18 mouse cellular contexts compared by ENCODE assay signal in the genomic region with DNA sequence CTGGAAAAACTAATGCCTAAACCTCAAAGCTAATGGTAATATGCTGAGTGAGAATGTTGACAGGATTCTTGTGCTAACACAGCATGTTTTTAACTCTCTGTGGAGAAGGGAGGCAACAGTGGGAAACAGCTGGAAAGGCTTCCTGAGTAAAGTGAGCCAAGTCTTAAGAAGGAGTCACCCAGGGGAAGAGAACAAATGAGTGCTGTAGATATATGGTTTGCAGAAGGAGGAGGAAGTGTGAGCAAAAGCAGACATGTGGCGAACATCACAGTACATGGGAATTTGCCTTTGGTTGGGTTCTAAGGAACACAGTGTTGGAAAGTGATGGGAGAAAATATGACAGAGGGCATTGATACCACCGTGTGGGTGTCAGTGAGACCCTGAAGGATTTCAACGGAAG. TPM values are rescaled to one million over a fixed set of nuclear protein-coding genes. Genes with fewer than 3 reads are reported as not detected.
A peak's percentile ranks its signal among the peaks of the same experiment; 100 is the strongest.
DNase-seq lines count a peak whose midpoint lies in the region; ATAC-seq and TF ChIP-seq lines count a peak whose summit lies in the region.
"Had no signal": no experiment of that assay in that cellular context is flagged by ENCODE, and none has a peak within 500 bp of the region (broad histone marks: within the 10 kb centered on the region; RNA-seq: fewer than 3 reads in every experiment).

No protein-coding gene starts in this region.

- DNase-seq in lung, embryonic 14.5 days, result peak; percentile 73
- no peak for DNase-seq in lung, postnatal 14 days
- DNase-seq: adrenal gland, adult 2 months; cerebellum, adult 11-12 months; cerebellum, postnatal 36 days; gastrocnemius, postnatal 25 days; liver, embryonic 13.5 days; right cerebral cortex, adult 18-20 months had no signal

- 54% methylated on average over 3 of the region's 3 CpGs for WGBS in intestine, embryonic 15.5 days
- WGBS in intestine, postnatal 0 days, result 71% methylated on average over 3 of the region's 3 CpGs
- WGBS in lung, embryonic 14.5 days, result 28% methylated on average over 3 of the region's 3 CpGs
- WGBS in heart, embryonic 15.5 days, result 41% methylated on average over 3 of the region's 3 CpGs
- WGBS in stomach, embryonic 15.5 days, result 54% methylated on average over 3 of the region's 3 CpGs

- TF ChIP-seq CTCF in intestine, postnatal 0 days (IDR thresholded peaks at IDR 0.05; ENCODE audit: low read depth), result no peak
- no peak for TF ChIP-seq CTCF in lung, embryonic 14.5 days (IDR thresholded peaks at IDR 0.05; ENCODE audit: low read depth)

- H3K27ac ChIP-seq in intestine, embryonic 15.5 days, result no peak overlapping the region
- no peak overlapping the region for H3K27ac ChIP-seq in intestine, postnatal 0 days (ENCODE audit: low read depth, low read length)
- no peak overlapping the region for H3K27ac ChIP-seq in lung, embryonic 14.5 days (ENCODE audit: low read depth)
- no peak overlapping the region for H3K27ac ChIP-seq in heart, embryonic 15.5 days
- no peak overlapping the region; the same call in 1 of the 2 replicates for H3K27ac ChIP-seq in stomach, embryonic 15.5 days
- H3K27ac ChIP-seq: embryonic facial prominence, embryonic 12.5 days; forebrain, embryonic 10.5 days; hindbrain, embryonic 13.5 days; liver, embryonic 13.5 days; midbrain, embryonic 13.5 days had no signal

- ATAC-seq in intestine, embryonic 15.5 days, result peak; percentile 66; the same call in 1 of the 2 replicates
- ATAC-seq in intestine, postnatal 0 days, result no peak
- peak; percentile 87 for ATAC-seq in lung, embryonic 14.5 days (ENCODE audit: insufficient read depth)
- 0 out of 2 replicates have a peak, but pooled peaks have one; percentile 43 for ATAC-seq in heart, embryonic 15.5 days (replicated peaks; ENCODE audit: insufficient number of reproducible peaks, insufficient read depth, low FRiP score, low read depth)
- peak; percentile 60; the same call in 1 of the 2 replicates for ATAC-seq in stomach, embryonic 15.5 days (ENCODE audit: insufficient read depth, low FRiP score, low read depth)
- no peak for ATAC-seq in granulocyte monocyte progenitor cell, adult 5-6 weeks (replicated peaks; ENCODE audit: poor library complexity, severe bottlenecking)
- ATAC-seq: midbrain, embryonic 13.5 days had no signal

- H3K36me3 ChIP-seq in intestine, embryonic 15.5 days, result no peaks in the 10 kb centered on the region
- no peaks in the 10 kb centered on the region for H3K36me3 ChIP-seq in intestine, postnatal 0 days (ENCODE audit: control insufficient read depth, insufficient read depth)
- H3K36me3 ChIP-seq in lung, embryonic 14.5 days (ENCODE audit: insufficient read depth), result no peaks in the 10 kb centered on the region
- H3K36me3 ChIP-seq in heart, embryonic 15.5 days, result no peaks in the 10 kb centered on the region
- H3K36me3 ChIP-seq in stomach, embryonic 15.5 days, result no peaks in the 10 kb centered on the region
- H3K36me3 ChIP-seq: embryonic facial prominence, embryonic 12.5 days; forebrain, embryonic 10.5 days; hindbrain, embryonic 13.5 days; liver, embryonic 13.5 days; midbrain, embryonic 13.5 days had no signal

- no peaks in the 10 kb centered on the region for H3K4me1 ChIP-seq in intestine, embryonic 15.5 days (replicated peaks)
- H3K4me1 ChIP-seq in intestine, postnatal 0 days (replicated peaks; ENCODE audit: control insufficient read depth, insufficient read depth, low read length), result no peaks in the 10 kb centered on the region
- H3K4me1 ChIP-seq in lung, embryonic 14.5 days (ENCODE audit: insufficient read depth), result no peaks in the 10 kb centered on the region; the same call in 1 of the 2 replicates
- no peaks in the 10 kb centered on the region for H3K4me1 ChIP-seq in heart, embryonic 15.5 days (replicated peaks)
- no peaks in the 10 kb centered on the region for H3K4me1 ChIP-seq in stomach, embryonic 15.5 days
- H3K4me1 ChIP-seq: forebrain, embryonic 10.5 days; hindbrain, embryonic 13.5 days; liver, embryonic 13.5 days; midbrain, embryonic 13.5 days had no signal

- no peaks in the 10 kb centered on the region for H3K27me3 ChIP-seq in intestine, embryonic 15.5 days (replicated peaks)
- no peaks in the 10 kb centered on the region for H3K27me3 ChIP-seq in intestine, postnatal 0 days (replicated peaks; ENCODE audit: control insufficient read depth, insufficient read depth, low read length)
- no peaks in the 10 kb centered on the region for H3K27me3 ChIP-seq in lung, embryonic 14.5 days (ENCODE audit: insufficient read depth, low read length)
- no peaks in the 10 kb centered on the region for H3K27me3 ChIP-seq in heart, embryonic 15.5 days
- H3K27me3 ChIP-seq in stomach, embryonic 15.5 days (replicated peaks), result no peaks in the 10 kb centered on the region
- H3K27me3 ChIP-seq: embryonic facial prominence, embryonic 12.5 days; hindbrain, embryonic 13.5 days; liver, embryonic 13.5 days; midbrain, embryonic 13.5 days had no signal

- H3K9me3 ChIP-seq in intestine, embryonic 15.5 days, result no peaks in the 10 kb centered on the region
- H3K9me3 ChIP-seq in intestine, postnatal 0 days (ENCODE audit: control insufficient read depth), result no peaks in the 10 kb centered on the region
- H3K9me3 ChIP-seq in lung, embryonic 14.5 days (ENCODE audit: low read depth, low read length), result no peaks in the 10 kb centered on the region
- no peaks in the 10 kb centered on the region for H3K9me3 ChIP-seq in heart, embryonic 15.5 days (replicated peaks)
- no peaks in the 10 kb centered on the region for H3K9me3 ChIP-seq in stomach, embryonic 15.5 days
- H3K9me3 ChIP-seq: embryonic facial prominence, embryonic 12.5 days; forebrain, embryonic 10.5 days; hindbrain, embryonic 13.5 days; liver, embryonic 13.5 days; midbrain, embryonic 13.5 days had no signal

- H3K9ac ChIP-seq in intestine, embryonic 15.5 days, result no peak overlapping the region
- H3K9ac ChIP-seq in intestine, postnatal 0 days (ENCODE audit: low read depth, low read length), result no peak overlapping the region
- H3K9ac ChIP-seq in lung, embryonic 14.5 days, result no peak overlapping the region
- no peak overlapping the region for H3K9ac ChIP-seq in heart, embryonic 15.5 days
- H3K9ac ChIP-seq in stomach, embryonic 15.5 days, result no peak overlapping the region
- H3K9ac ChIP-seq: embryonic facial prominence, embryonic 12.5 days; hindbrain, embryonic 13.5 days; liver, embryonic 13.5 days; midbrain, embryonic 13.5 days had no signal

- H3K4me2 ChIP-seq in intestine, embryonic 15.5 days (replicated peaks), result no peak overlapping the region
- no peak overlapping the region for H3K4me2 ChIP-seq in intestine, postnatal 0 days (replicated peaks; ENCODE audit: low read depth)
- no peak overlapping the region for H3K4me2 ChIP-seq in lung, embryonic 14.5 days
- H3K4me2 ChIP-seq in heart, embryonic 15.5 days, result no peak overlapping the region
- H3K4me2 ChIP-seq in stomach, embryonic 15.5 days, result no peak overlapping the region
- H3K4me2 ChIP-seq: embryonic facial prominence, embryonic 12.5 days; hindbrain, embryonic 13.5 days; liver, embryonic 13.5 days; midbrain, embryonic 13.5 days had no signal

- H3K4me3 ChIP-seq in intestine, embryonic 15.5 days (replicated peaks), result no peak overlapping the region
- H3K4me3 ChIP-seq in intestine, postnatal 0 days (ENCODE audit: low read depth, low read length), result no peak overlapping the region
- no peak overlapping the region for H3K4me3 ChIP-seq in lung, embryonic 14.5 days (ENCODE audit: low read depth, low read length)
- H3K4me3 ChIP-seq in heart, embryonic 15.5 days, result no peak overlapping the region
- no peak overlapping the region for H3K4me3 ChIP-seq in stomach, embryonic 15.5 days (replicated peaks)
- H3K4me3 ChIP-seq: embryonic facial prominence, embryonic 12.5 days; forebrain, embryonic 10.5 days; hindbrain, embryonic 13.5 days; liver, embryonic 13.5 days; midbrain, embryonic 13.5 days; myocyte had no signal

RNA-seq across cellular contexts. Expression of gene Plscr4, which starts 43.5 kb away (rescaled TPM):
- 5.6 and 6.5 TPM in 2 replicates for polyA plus RNA-seq in intestine, embryonic 15.5 days (2015; fragmentation: Nextera tagmentation; extraction: Ambion mirVana)
- polyA plus RNA-seq in intestine, postnatal 0 days (2015; fragmentation: Nextera tagmentation; extraction: Ambion mirVana), result 4.3 and 4.6 TPM in 2 replicates
- polyA plus RNA-seq in lung, embryonic 14.5 days (2014; fragmentation: Nextera tagmentation; extraction: Ambion mirVana), result 16.0 and 16.9 TPM in 2 replicates
- 6.3 and 7.5 TPM in 2 replicates for polyA plus RNA-seq in heart, embryonic 15.5 days (2015; fragmentation: Nextera tagmentation; extraction: Ambion mirVana)
- polyA plus RNA-seq in stomach, embryonic 15.5 days (2015; fragmentation: Nextera tagmentation; extraction: Ambion mirVana), result 11.5 and 11.7 TPM in 2 replicates
- not detected in 2 replicates for total RNA-seq in granulocyte monocyte progenitor cell, adult 5-6 weeks (2014; fragmentation: Nextera tagmentation)
- total RNA-seq in granulocyte monocyte progenitor cell, adult 5-6 weeks (2017), result 0.04 TPM in 1 of 2 replicates, not detected in the other

Comparison
In these comparisons a context has a peak if more than half of its experiments do, and no peak if none do; other contexts are left out.
1. ATAC-seq: peak in intestine, embryonic 15.5 days (single experiment), lung, embryonic 14.5 days (single experiment), heart, embryonic 15.5 days (single experiment) and stomach, embryonic 15.5 days (single experiment); none in intestine, postnatal 0 days (single experiment) and granulocyte monocyte progenitor cell, adult 5-6 weeks (single experiment).